Mouse (Mus musculus): ENCODE data around the gene Gm26938.

The Gm26938 gene

GRCm38 (mm10) chr5:139826357-139827055 is at the start of gene Gm26938, which contains the start of gene Psmg3:
Gene Gm26938, minus strand, starts transcription at chr5:139826407.
Gene Psmg3, minus strand, starts transcription at chr5:139826885.
- DNase-seq (ENCODE audit: low spot score in 2 of 2): peak; percentile 91 to 93

GRCm38 (mm10) chr5:139871526-139871925 is 45.3 kb upstream of the Gm26938 start:
- DNase-seq (ENCODE audit: low spot score in 2 of 2): no peak

- no peak for DNase-seq (ENCODE audit: low spot score in 2 of 2)
Observed at GRCm38 (mm10) chr5:139870886-139871285, 44.7 kb upstream of the Gm26938 start.

GRCm38 (mm10) chr5:139862759-139863158 is 36.6 kb upstream of the Gm26938 start:
- DNase-seq (ENCODE audit: low spot score in 2 of 2): peak in 1 of 2 experiments; percentile 20

- no peak for DNase-seq (ENCODE audit: low spot score in 2 of 2)
Observed at GRCm38 (mm10) chr5:139860328-139861104, 34.3 kb upstream of the Gm26938 start.

GRCm38 (mm10) chr5:139849626-139850320 is 23.6 kb upstream of the Gm26938 start:
- no peak for DNase-seq (ENCODE audit: low spot score in 2 of 2)

- DNase-seq (ENCODE audit: low spot score in 2 of 2): no peak
Observed at GRCm38 (mm10) chr5:139839142-139839541, 12.9 kb upstream of the Gm26938 start.

GRCm38 (mm10) chr5:139838476-139838892 is 12.3 kb upstream of the Gm26938 start:
- DNase-seq (ENCODE audit: low spot score in 2 of 2): peak; percentile 41 to 45

- peak in 1 of 2 experiments; percentile 31 for DNase-seq (ENCODE audit: low spot score in 2 of 2)
Observed at GRCm38 (mm10) chr5:139835706-139836105, 9.5 kb upstream of the Gm26938 start.

- no peak for DNase-seq (ENCODE audit: low spot score in 2 of 2)
Observed at GRCm38 (mm10) chr5:139832125-139832524, 5.9 kb upstream of the Gm26938 start.

- no peak for DNase-seq (ENCODE audit: low spot score in 2 of 2)
Observed at GRCm38 (mm10) chr5:139830734-139831133, 4.5 kb upstream of the Gm26938 start.

- peak; percentile 42 to 64 for DNase-seq (ENCODE audit: low spot score in 2 of 2)
Observed at GRCm38 (mm10) chr5:139829384-139829783, 3.2 kb upstream of the Gm26938 start.

GRCm38 (mm10) chr5:139827593-139827992 is 1.4 kb upstream of the Gm26938 start:
- DNase-seq (ENCODE audit: low spot score in 2 of 2): no peak

- no peak for DNase-seq (ENCODE audit: low spot score in 2 of 2)
Observed at GRCm38 (mm10) chr5:139825947-139826346, 260 bp downstream of the Gm26938 start.

- DNase-seq (ENCODE audit: low spot score in 2 of 2): no peak
Observed at GRCm38 (mm10) chr5:139824531-139824930, 1.7 kb downstream of the Gm26938 start.

GRCm38 (mm10) chr5:139821466-139822459 is 4.4 kb downstream of the Gm26938 start:
- no peak for DNase-seq (ENCODE audit: low spot score in 2 of 2)

GRCm38 (mm10) chr5:139819538-139820181 is 6.5 kb downstream of the Gm26938 start, which contains the start of gene Tmem184a:
Gene Tmem184a, minus strand, starts transcription at chr5:139819917.
- no peak for DNase-seq (ENCODE audit: low spot score in 2 of 2)

- DNase-seq (ENCODE audit: low spot score in 2 of 2): no peak
Observed at GRCm38 (mm10) chr5:139818801-139819200, 7.4 kb downstream of the Gm26938 start.

- no peak for DNase-seq (ENCODE audit: low spot score in 2 of 2)
Observed at GRCm38 (mm10) chr5:139818056-139818455, 8.2 kb downstream of the Gm26938 start.

GRCm38 (mm10) chr5:139817292-139817691 is 8.9 kb downstream of the Gm26938 start:
- DNase-seq (ENCODE audit: low spot score in 2 of 2): no peak

Data from frontal cortex, postnatal 36 days (tissue).